Mouse (Mus musculus): ENCODE data around the gene Pinlyp. TPM values are rescaled to one million over a fixed set of nuclear protein-coding genes. Genes with fewer than 3 reads are reported as not detected.

Pinlyp gene
- polyA plus RNA-seq, 1 experiment = 18.3 TPM

DNA sequence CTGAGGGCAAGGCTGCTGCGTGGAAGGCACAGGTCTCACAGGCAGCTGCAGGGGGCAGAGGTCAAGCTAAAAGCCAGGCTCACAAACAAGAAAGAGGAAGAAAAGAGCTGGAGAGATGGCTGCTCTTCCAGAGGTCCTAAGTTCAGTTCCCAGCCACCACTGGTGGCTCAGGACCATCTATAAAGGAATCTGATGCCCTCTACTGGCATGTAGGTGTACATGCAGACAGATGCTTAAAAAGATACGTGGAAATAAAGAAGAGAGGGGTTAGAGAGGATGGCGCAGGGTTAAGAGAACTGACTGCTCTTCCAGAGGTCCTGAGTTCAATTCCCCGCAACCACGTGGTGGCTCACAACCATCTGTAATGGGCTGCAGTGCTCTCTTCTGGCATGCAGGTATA lies 26.5 kb upstream of the Pinlyp start:
- H3K27ac ChIP-seq (ENCODE audit: control insufficient read depth, insufficient read depth, low read depth, low read length) = no peak overlapping the region
- TF ChIP-seq POLR2A (IDR thresholded peaks at IDR 0.05; ENCODE audit: control insufficient read depth, low read depth, low read length) (no peak), CTCF (IDR thresholded peaks at IDR 0.05; ENCODE audit: control insufficient read depth, insufficient read depth, insufficient replicate concordance, low read depth, low read length) (no peak)
- H3K36me3 ChIP-seq (ENCODE audit: control insufficient read depth, insufficient read depth, low read length) = no peaks in the 10 kb centered on the region
- no peaks in the 10 kb centered on the region for H3K27me3 ChIP-seq (ENCODE audit: control insufficient read depth, insufficient read depth, low read length)
- H3K4me1 ChIP-seq (ENCODE audit: control insufficient read depth, insufficient read depth, low read length) = no peaks in the 10 kb centered on the region
- no peak overlapping the region for H3K4me3 ChIP-seq (ENCODE audit: control insufficient read depth, low read depth, low read length)

DNA sequence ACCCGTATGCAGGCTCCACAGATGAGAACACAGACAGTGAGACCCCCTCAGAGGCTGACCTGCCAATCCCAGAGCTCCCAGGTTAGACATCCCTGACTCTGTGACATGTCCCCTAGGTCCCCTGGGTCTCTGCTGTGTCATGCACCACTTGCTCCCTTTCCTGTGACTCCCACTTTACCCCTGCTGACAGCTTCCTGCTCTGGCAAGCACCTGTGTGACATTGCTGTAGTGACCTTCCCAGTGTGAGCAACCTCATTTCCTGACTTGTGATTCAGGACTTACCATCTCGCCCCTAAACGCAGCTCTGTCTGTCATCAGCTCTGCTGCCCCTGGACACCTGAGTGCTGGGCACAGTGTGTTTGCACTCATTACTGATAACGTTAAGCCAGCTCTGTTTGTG lies 25.2 kb upstream of the Pinlyp start:
- Histone ChIP-seq H3K27me3 (ENCODE audit: control insufficient read depth, insufficient read depth, low read length) (no peaks in the 10 kb centered on the region), H3K4me3 (ENCODE audit: control insufficient read depth, low read depth, low read length) (no peak overlapping the region), H3K27ac (ENCODE audit: control insufficient read depth, insufficient read depth, low read depth, low read length) (no peak overlapping the region), H3K36me3 (ENCODE audit: control insufficient read depth, insufficient read depth, low read length) (peaks cover 1% of the 10 kb centered on the region; the same call in 1 of the 2 replicates), H3K4me1 (ENCODE audit: control insufficient read depth, insufficient read depth, low read length) (no peaks in the 10 kb centered on the region)
- TF ChIP-seq POLR2A (IDR thresholded peaks at IDR 0.05; ENCODE audit: control insufficient read depth, low read depth, low read length) = no peak
- no peak for TF ChIP-seq CTCF (IDR thresholded peaks at IDR 0.05; ENCODE audit: control insufficient read depth, insufficient read depth, insufficient replicate concordance, low read depth, low read length)

- Histone ChIP-seq H3K27me3 (ENCODE audit: control insufficient read depth, insufficient read depth, low read length) (no peaks in the 10 kb centered on the region), H3K27ac (ENCODE audit: control insufficient read depth, insufficient read depth, low read depth, low read length) (no peak overlapping the region), H3K36me3 (ENCODE audit: control insufficient read depth, insufficient read depth, low read length) (peaks cover 1% of the 10 kb centered on the region; the same call in 1 of the 2 replicates), H3K4me3 (ENCODE audit: control insufficient read depth, low read depth, low read length) (no peak overlapping the region), H3K4me1 (ENCODE audit: control insufficient read depth, insufficient read depth, low read length) (peaks cover 1% of the 10 kb centered on the region; the same call in 1 of the 2 replicates)
- no peak for TF ChIP-seq CTCF (IDR thresholded peaks at IDR 0.05; ENCODE audit: control insufficient read depth, insufficient read depth, insufficient replicate concordance, low read depth, low read length)
- TF ChIP-seq POLR2A (IDR thresholded peaks at IDR 0.05; ENCODE audit: control insufficient read depth, low read depth, low read length) = no peak
Measured at GRCm38 (mm10) chr7:24568512-24568911, 22.6 kb upstream of the Pinlyp start.

- H3K4me3 ChIP-seq (ENCODE audit: control insufficient read depth, low read depth, low read length) = no peak overlapping the region
- H3K27me3 ChIP-seq (ENCODE audit: control insufficient read depth, insufficient read depth, low read length) = no peaks in the 10 kb centered on the region
- peaks cover 1% of the 10 kb centered on the region for H3K36me3 ChIP-seq (ENCODE audit: control insufficient read depth, insufficient read depth, low read length)
- H3K4me1 ChIP-seq (ENCODE audit: control insufficient read depth, insufficient read depth, low read length) = peaks cover 4% of the 10 kb centered on the region
- no peak for TF ChIP-seq CTCF (IDR thresholded peaks at IDR 0.05; ENCODE audit: control insufficient read depth, insufficient read depth, insufficient replicate concordance, low read depth, low read length)
- no peak for TF ChIP-seq POLR2A (IDR thresholded peaks at IDR 0.05; ENCODE audit: control insufficient read depth, low read depth, low read length)
- H3K27ac ChIP-seq (ENCODE audit: control insufficient read depth, insufficient read depth, low read depth, low read length) = no peak overlapping the region
Measured at GRCm38 (mm10) chr7:24566206-24566605, 20.3 kb upstream of the Pinlyp start.

DNA sequence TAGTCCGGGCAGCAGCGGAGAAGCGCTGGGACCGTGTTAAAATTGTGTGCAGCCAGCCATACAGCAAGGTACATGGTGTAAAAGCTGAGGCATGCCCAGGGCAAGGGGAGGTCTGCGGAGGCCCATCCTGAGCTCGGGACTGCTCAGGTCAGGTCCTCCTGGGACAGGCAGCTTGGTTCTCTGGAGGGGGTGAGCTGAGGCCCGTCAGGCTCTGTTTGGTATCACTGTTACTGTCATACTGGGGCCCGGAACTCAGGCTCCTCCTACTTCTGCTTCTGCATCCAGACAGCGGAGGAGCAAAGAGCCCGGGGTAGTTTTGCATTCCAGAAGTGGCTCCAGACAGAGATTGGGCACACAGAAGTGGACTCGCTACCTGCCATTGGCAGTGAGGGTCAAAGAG lies 19.7 kb upstream of the Pinlyp start:
- Histone ChIP-seq H3K36me3 (ENCODE audit: control insufficient read depth, insufficient read depth, low read length) (peaks cover 2% of the 10 kb centered on the region), H3K4me1 (ENCODE audit: control insufficient read depth, insufficient read depth, low read length) (peaks cover 4% of the 10 kb centered on the region), H3K27ac (ENCODE audit: control insufficient read depth, insufficient read depth, low read depth, low read length) (no peak overlapping the region), H3K4me3 (ENCODE audit: control insufficient read depth, low read depth, low read length) (no peak overlapping the region), H3K27me3 (ENCODE audit: control insufficient read depth, insufficient read depth, low read length) (no peaks in the 10 kb centered on the region)
- TF ChIP-seq POLR2A (IDR thresholded peaks at IDR 0.05; ENCODE audit: control insufficient read depth, low read depth, low read length) (no peak), CTCF (IDR thresholded peaks at IDR 0.05; ENCODE audit: control insufficient read depth, insufficient read depth, insufficient replicate concordance, low read depth, low read length) (no peak)

- Histone ChIP-seq H3K4me3 (ENCODE audit: control insufficient read depth, low read depth, low read length) (no peak overlapping the region), H3K4me1 (ENCODE audit: control insufficient read depth, insufficient read depth, low read length) (peaks cover 4% of the 10 kb centered on the region), H3K27me3 (ENCODE audit: control insufficient read depth, insufficient read depth, low read length) (no peaks in the 10 kb centered on the region), H3K36me3 (ENCODE audit: control insufficient read depth, insufficient read depth, low read length) (peaks cover 3% of the 10 kb centered on the region), H3K27ac (ENCODE audit: control insufficient read depth, insufficient read depth, low read depth, low read length) (no peak overlapping the region)
- TF ChIP-seq POLR2A (IDR thresholded peaks at IDR 0.05; ENCODE audit: control insufficient read depth, low read depth, low read length) = no peak
- TF ChIP-seq CTCF (IDR thresholded peaks at IDR 0.05; ENCODE audit: control insufficient read depth, insufficient read depth, insufficient replicate concordance, low read depth, low read length) = peak; percentile 85; the same call in 1 of the 2 replicates
Measured at GRCm38 (mm10) chr7:24564607-24565265, 18.8 kb upstream of the Pinlyp start.

DNA sequence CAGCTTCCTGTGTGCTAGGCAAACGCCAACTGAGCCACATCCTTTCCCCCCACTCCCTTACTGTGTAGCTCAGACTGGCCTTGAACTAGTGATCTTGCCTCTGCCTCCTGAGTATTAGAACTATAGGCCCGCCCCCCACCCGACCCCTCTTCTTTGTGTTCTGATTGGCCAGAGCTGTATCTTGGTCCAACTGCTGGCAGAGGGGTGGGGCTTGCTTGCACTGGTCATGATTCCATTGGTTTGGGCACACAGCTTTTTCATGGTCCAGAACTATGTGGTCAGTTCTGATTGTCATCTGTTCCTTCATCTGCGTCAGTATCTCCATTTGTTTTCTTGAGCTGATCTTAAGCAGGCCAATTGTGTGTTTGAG lies 17.9 kb upstream of the Pinlyp start:
- peaks cover 4% of the 10 kb centered on the region for H3K4me1 ChIP-seq (ENCODE audit: control insufficient read depth, insufficient read depth, low read length)
- no peak overlapping the region for H3K4me3 ChIP-seq (ENCODE audit: control insufficient read depth, low read depth, low read length)
- TF ChIP-seq POLR2A (IDR thresholded peaks at IDR 0.05; ENCODE audit: control insufficient read depth, low read depth, low read length) (no peak), CTCF (IDR thresholded peaks at IDR 0.05; ENCODE audit: control insufficient read depth, insufficient read depth, insufficient replicate concordance, low read depth, low read length) (no peak)
- no peaks in the 10 kb centered on the region for H3K27me3 ChIP-seq (ENCODE audit: control insufficient read depth, insufficient read depth, low read length)
- no peak overlapping the region for H3K27ac ChIP-seq (ENCODE audit: control insufficient read depth, insufficient read depth, low read depth, low read length)
- H3K36me3 ChIP-seq (ENCODE audit: control insufficient read depth, insufficient read depth, low read length) = peaks cover 3% of the 10 kb centered on the region
